Mouse (Mus musculus) bone marrow macrophage, adult 2 months (primary cell): ENCODE results near the gene Pds5b.

Experiments used
- CTCF ChIP-seq: IDR thresholded peaks from 2 replicates; pipeline ENCODE4 v1.5.1; 2012; ENCODE audit warnings: low read depth, mild to moderate bottlenecking, low read length, moderate library complexity
- POLR2A ChIP-seq: IDR thresholded peaks from 2 replicates; pipeline ENCODE4 v1.6.1; 2012; ENCODE audit warnings: mild to moderate bottlenecking, low read depth, low read length, borderline replicate concordance

GRCm38 (mm10) chr5:150822781-150823180, 149.2 kb downstream of the Pds5b start:
- TF ChIP-seq CTCF (no peak), POLR2A (no peak)
